Mouse (Mus musculus): ENCODE results near the gene Hoxa1.

- TF ChIP-seq RCOR1 (conservative IDR thresholded peaks at IDR 0.05; ENCODE audit: low read depth, low read length) (no peak), CTCF (conservative IDR thresholded peaks at IDR 0.05 in 1 of 2, IDR thresholded peaks at IDR 0.05 in 1 of 2; ENCODE audit: low read depth in 2 of 2, low read length in 2 of 2) (no peak), EP300 (IDR thresholded peaks at IDR 0.05; ENCODE audit: low read length) (no peak), MXI1 (IDR thresholded peaks at IDR 0.05; ENCODE audit: low read depth, low read length) (no peak), POLR2A (IDR thresholded peaks at IDR 0.05; ENCODE audit: low read depth, low read length) (no peak), SMC3 (IDR thresholded peaks at IDR 0.05; ENCODE audit: low read depth, low read length) (no peak), JUN (IDR thresholded peaks at IDR 0.05; ENCODE audit: insufficient read depth, low read depth, low read length) (no peak), ZMIZ1 (IDR thresholded peaks at IDR 0.05; ENCODE audit: low read depth, low read length) (no peak), TBP (conservative IDR thresholded peaks at IDR 0.05; ENCODE audit: low read depth, low read length) (no peak), SIN3A (IDR thresholded peaks at IDR 0.05; ENCODE audit: low read length) (no peak), TCF12 (IDR thresholded peaks at IDR 0.05; ENCODE audit: low read depth, low read length) (no peak), CHD1 (IDR thresholded peaks at IDR 0.05; ENCODE audit: low read depth, low read length) (no peak), JUND (conservative IDR thresholded peaks at IDR 0.05; ENCODE audit: low read depth, low read length) (no peak), HCFC1 (IDR thresholded peaks at IDR 0.05; ENCODE audit: low read depth, low read length) (no peak)
These were observed 1.4 kb downstream of the Hoxa1 start for GRCm38 (mm10) chr6:52156551-52157200.
